In the genomic region with DNA sequence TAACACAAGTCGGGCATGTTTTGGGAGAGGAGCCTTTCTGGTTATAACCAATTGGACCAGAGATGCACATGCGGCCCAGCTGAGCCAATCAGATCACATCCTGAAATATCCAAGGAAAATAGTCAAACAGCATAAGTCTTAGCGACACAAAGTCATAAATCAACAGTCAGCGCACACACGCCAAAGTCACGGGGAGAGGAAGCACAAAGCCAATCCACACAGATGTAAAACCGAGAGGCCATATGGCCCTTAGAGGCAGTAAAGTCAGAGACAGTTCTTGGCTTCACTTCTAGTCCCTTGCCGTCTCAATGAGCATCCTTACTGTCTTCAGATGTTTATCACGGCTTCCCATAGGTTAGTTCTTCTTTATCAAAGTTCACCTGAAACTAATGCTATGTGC, we compare ENCODE assay signal across 21 mouse cellular contexts.
DNase-seq lines count a peak whose midpoint lies in the region; ATAC-seq and TF ChIP-seq lines count a peak whose summit lies in the region.
"Had no signal": no experiment of that assay in that cellular context is flagged by ENCODE, and none has a peak within 500 bp of the region (broad histone marks: within the 10 kb centered on the region; RNA-seq: fewer than 3 reads in every experiment).

No protein-coding gene starts in this region.

- H3K36me3 ChIP-seq in forebrain, postnatal 0 days (ENCODE audit: insufficient read depth) = no peaks in the 10 kb centered on the region
- H3K36me3 ChIP-seq in forebrain, embryonic 13.5 days (ENCODE audit: poor library complexity, severe bottlenecking) = no peaks in the 10 kb centered on the region
- H3K36me3 ChIP-seq in intestine, embryonic 14.5 days (ENCODE audit: control insufficient read depth, insufficient read depth, low read length) = no peaks in the 10 kb centered on the region
- no peaks in the 10 kb centered on the region for H3K36me3 ChIP-seq in intestine, embryonic 15.5 days
- H3K36me3 ChIP-seq: hindbrain, embryonic 13.5 days; midbrain, embryonic 12.5 days; stomach, embryonic 15.5 days had no signal

- no peaks in the 10 kb centered on the region for H3K27me3 ChIP-seq in forebrain, postnatal 0 days (ENCODE audit: insufficient read depth, low read length)
- H3K27me3 ChIP-seq in forebrain, embryonic 13.5 days = no peaks in the 10 kb centered on the region
- no peaks in the 10 kb centered on the region for H3K27me3 ChIP-seq in intestine, embryonic 14.5 days (replicated peaks; ENCODE audit: control insufficient read depth, insufficient read depth, low read length)
- H3K27me3 ChIP-seq in intestine, embryonic 15.5 days (replicated peaks) = no peaks in the 10 kb centered on the region
- H3K27me3 ChIP-seq: hindbrain, embryonic 13.5 days; limb, embryonic 15.5 days; midbrain, embryonic 12.5 days; stomach, embryonic 15.5 days had no signal

- no peak overlapping the region for H3K4me2 ChIP-seq in forebrain, postnatal 0 days (ENCODE audit: low read depth)
- no peak overlapping the region for H3K4me2 ChIP-seq in forebrain, embryonic 13.5 days
- no peak overlapping the region for H3K4me2 ChIP-seq in intestine, embryonic 14.5 days (ENCODE audit: low read length)
- no peak overlapping the region for H3K4me2 ChIP-seq in intestine, embryonic 15.5 days (replicated peaks)
- H3K4me2 ChIP-seq: hindbrain, embryonic 13.5 days; limb, embryonic 15.5 days; lung, embryonic 14.5 days; midbrain, embryonic 12.5 days; stomach, embryonic 15.5 days had no signal

- H3K27ac ChIP-seq in forebrain, postnatal 0 days (ENCODE audit: low read depth, low read length) = no peak overlapping the region
- no peak overlapping the region for H3K27ac ChIP-seq in forebrain, embryonic 13.5 days
- no peak overlapping the region for H3K27ac ChIP-seq in intestine, embryonic 14.5 days (ENCODE audit: low read depth)
- H3K27ac ChIP-seq in intestine, embryonic 15.5 days = no peak overlapping the region
- H3K27ac ChIP-seq: hindbrain, embryonic 13.5 days; limb, embryonic 15.5 days; liver, embryonic 14.5 days; midbrain, embryonic 12.5 days; stomach, embryonic 15.5 days had no signal

- DNase-seq in cerebellum, adult 9-10 months = peak; percentile 54
- no peak for DNase-seq in cerebellum, adult 11-12 months
- peak; percentile 36 for DNase-seq in forebrain, postnatal 0 days
- DNase-seq in intestine, embryonic 14.5 days (ENCODE audit: low spot score) = peak; percentile 40
- DNase-seq in brain, embryonic 14.5 days (ENCODE audit: low read depth) = peak; percentile 47
- DNase-seq: adrenal gland, postnatal 10 days; gastrocnemius, postnatal 36 days; kidney, adult 8-10 months; kidney, postnatal 10 days; left cerebral cortex, postnatal 4 days; lung, embryonic 14.5 days; thymus, adult 2 months; thymus, postnatal 4 days had no signal

- no peak for TF ChIP-seq CTCF in forebrain, postnatal 0 days (IDR thresholded peaks at IDR 0.05; ENCODE audit: low read depth)
- no peak for TF ChIP-seq CTCF in brain, embryonic 14.5 days (IDR thresholded peaks at IDR 0.05; ENCODE audit: borderline replicate concordance, extremely low read depth, insufficient read depth, insufficient read length)

- WGBS in forebrain, postnatal 0 days = 76% methylated on average over 9 of the region's 9 CpGs
- 91% methylated on average over 9 of the region's 9 CpGs for WGBS in forebrain, embryonic 13.5 days
- WGBS in intestine, embryonic 14.5 days = 77% methylated on average over 9 of the region's 9 CpGs
- 75% methylated on average over 9 of the region's 9 CpGs for WGBS in intestine, embryonic 15.5 days

- TF ChIP-seq POLR2A in brain, embryonic 14.5 days (IDR thresholded peaks at IDR 0.05; ENCODE audit: borderline replicate concordance, extremely low read depth, insufficient read depth, insufficient read length, poor library complexity, severe bottlenecking) = no peak

- ATAC-seq in forebrain, postnatal 0 days = peak; percentile 32
- no peak; the same call in 1 of the 2 replicates for ATAC-seq in forebrain, embryonic 13.5 days
- no peak for ATAC-seq in intestine, embryonic 14.5 days (replicated peaks; ENCODE audit: low FRiP score, low TSS enrichment, low read depth)
- ATAC-seq in intestine, embryonic 15.5 days = no peak
- ATAC-seq: inflammation-experienced regulatory T-cells, adult 6 months had no signal

- H3K9me3 ChIP-seq in forebrain, postnatal 0 days (ENCODE audit: low read length) = no peaks in the 10 kb centered on the region
- no peaks in the 10 kb centered on the region for H3K9me3 ChIP-seq in forebrain, embryonic 13.5 days (replicated peaks)
- H3K9me3 ChIP-seq in intestine, embryonic 14.5 days (ENCODE audit: control insufficient read depth, low read length) = no peaks in the 10 kb centered on the region
- no peaks in the 10 kb centered on the region for H3K9me3 ChIP-seq in intestine, embryonic 15.5 days
- H3K9me3 ChIP-seq: hindbrain, embryonic 13.5 days; limb, embryonic 15.5 days; midbrain, embryonic 12.5 days; stomach, embryonic 15.5 days had no signal

- peaks cover 10% of the 10 kb centered on the region; the same call in 1 of the 2 replicates for H3K4me1 ChIP-seq in forebrain, postnatal 0 days (ENCODE audit: insufficient read depth)
- peaks cover 19% of the 10 kb centered on the region for H3K4me1 ChIP-seq in forebrain, embryonic 13.5 days
- no peaks in the 10 kb centered on the region for H3K4me1 ChIP-seq in intestine, embryonic 14.5 days (replicated peaks; ENCODE audit: control insufficient read depth, insufficient read depth, low read length)
- H3K4me1 ChIP-seq in intestine, embryonic 15.5 days (replicated peaks) = peaks cover 6% of the 10 kb centered on the region; the same call in 1 of the 2 replicates

- H3K9ac ChIP-seq in forebrain, postnatal 0 days = no peak overlapping the region
- no peak overlapping the region for H3K9ac ChIP-seq in forebrain, embryonic 13.5 days
- H3K9ac ChIP-seq in intestine, embryonic 14.5 days (ENCODE audit: low read length) = no peak overlapping the region
- no peak overlapping the region for H3K9ac ChIP-seq in intestine, embryonic 15.5 days
- H3K9ac ChIP-seq: hindbrain, embryonic 13.5 days; limb, embryonic 15.5 days; liver, embryonic 14.5 days; lung, embryonic 14.5 days; midbrain, embryonic 12.5 days; stomach, embryonic 15.5 days had no signal

- H3K4me3 ChIP-seq in forebrain, postnatal 0 days (ENCODE audit: low read depth, low read length) = no peak overlapping the region
- H3K4me3 ChIP-seq in forebrain, embryonic 13.5 days = no peak overlapping the region
- H3K4me3 ChIP-seq in intestine, embryonic 14.5 days (ENCODE audit: low read depth, low read length) = no peak overlapping the region
- H3K4me3 ChIP-seq in intestine, embryonic 15.5 days (replicated peaks) = no peak overlapping the region
- H3K4me3 ChIP-seq: hindbrain, embryonic 13.5 days; limb, embryonic 15.5 days; midbrain, embryonic 12.5 days; stomach, embryonic 15.5 days had no signal
